Mouse (Mus musculus) right cerebral cortex, adult 18-20 months (tissue): ENCODE results near the gene Cxcr2.

Source experiments
- DNase-seq: peaks from one replicate; pipeline ENCODE4 v3.0.0; 2022; ENCODE audit warnings: mixed read lengths

Cxcr2 gene

GRCm38 (mm10) chr1:74199046-74199445 lies 45.3 kb downstream of the Cxcr2 start:
- no peak for DNase-seq

- DNase-seq, result no peak
Observed at GRCm38 (mm10) chr1:74201048-74201844, 47.5 kb downstream of the Cxcr2 start.

GRCm38 (mm10) chr1:74203457-74203856 lies 49.7 kb downstream of the Cxcr2 start:
- no peak for DNase-seq

- DNase-seq, result no peak
Observed at GRCm38 (mm10) chr1:74205881-74206280, 52.1 kb downstream of the Cxcr2 start.

- DNase-seq, result no peak
Observed at GRCm38 (mm10) chr1:74206642-74207041, 52.9 kb downstream of the Cxcr2 start.

- DNase-seq, result peak; percentile 21
Observed at GRCm38 (mm10) chr1:74207906-74208305, 54.1 kb downstream of the Cxcr2 start.

- DNase-seq, result no peak
Observed at GRCm38 (mm10) chr1:74208941-74209340, 55.2 kb downstream of the Cxcr2 start.
